ENCODE assay signal across 17 mouse cellular contexts in genomic region chr5:110276391-110276790, GRCm38 (mm10).
"Had no signal": no experiment of that assay in that cellular context is flagged by ENCODE, and none has a peak within 500 bp of the region (broad histone marks: within the 10 kb centered on the region; RNA-seq: fewer than 3 reads in every experiment).

No protein-coding gene starts in this region.

- DNase-seq: cerebellum, adult 8-10 months; cerebellum, adult 9-10 months; cerebellum, adult 9-11 months; cerebellum, postnatal 10 days; cerebellum, postnatal 14 days; cerebellum, postnatal 25 days; cerebellum, postnatal 36 days; embryo, embryonic 11 days; forebrain, postnatal 0 days; gastrocnemius, adult 2 months; gastrocnemius, postnatal 10 days; gastrocnemius, postnatal 14 days; gastrocnemius, postnatal 25 days; gastrocnemius, postnatal 36 days; heart, adult 11 months; heart, adult 18-20 months; heart, adult 2 months had no signal
